ENCODE assay signal across 20 mouse cellular contexts in the genomic region with DNA sequence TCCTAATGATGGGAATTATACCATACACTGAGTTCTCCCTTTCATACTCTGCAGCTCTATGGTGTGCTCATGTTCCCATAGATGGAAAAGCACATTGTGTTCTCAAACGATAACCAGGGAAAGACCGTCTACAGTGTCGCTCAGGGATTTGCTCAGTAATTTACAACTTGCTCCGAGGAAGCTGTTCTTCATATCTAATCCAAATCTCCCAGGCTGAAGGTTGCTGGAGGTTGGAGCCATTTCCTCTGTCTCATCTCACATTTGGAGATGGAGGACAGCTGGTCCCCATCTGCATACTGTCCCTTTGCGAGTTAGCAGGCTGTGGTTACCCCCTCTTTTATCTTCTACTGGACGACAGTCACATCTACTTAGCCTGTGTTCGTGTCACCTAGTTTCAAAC. TPM values are rescaled to one million over a fixed set of nuclear protein-coding genes. Genes with fewer than 3 reads are reported as not detected.
DNase-seq lines count a peak whose midpoint lies in the region; ATAC-seq lines count a peak whose summit lies in the region.
"Had no signal": no experiment of that assay in that cellular context is flagged by ENCODE, and none has a peak within 500 bp of the region (broad histone marks: within the 10 kb centered on the region; RNA-seq: fewer than 3 reads in every experiment).

No protein-coding gene starts in this region.

- H3K27ac ChIP-seq in neural tube, embryonic 12.5 days = no peak overlapping the region
- no peak overlapping the region for H3K27ac ChIP-seq in neural tube, embryonic 15.5 days (replicated peaks)
- H3K27ac ChIP-seq: heart, adult 2 months; hindbrain, embryonic 15.5 days; limb, embryonic 13.5 days; liver, embryonic 12.5 days; midbrain, embryonic 10.5 days had no signal

- H3K27me3 ChIP-seq in neural tube, embryonic 12.5 days (replicated peaks) = no peaks in the 10 kb centered on the region
- no peaks in the 10 kb centered on the region for H3K27me3 ChIP-seq in neural tube, embryonic 15.5 days (replicated peaks)
- H3K27me3 ChIP-seq: hindbrain, embryonic 15.5 days; liver, embryonic 12.5 days had no signal

- no peak overlapping the region for H3K9ac ChIP-seq in neural tube, embryonic 12.5 days
- no peak overlapping the region for H3K9ac ChIP-seq in neural tube, embryonic 15.5 days (replicated peaks)
- H3K9ac ChIP-seq: hindbrain, embryonic 15.5 days; limb, embryonic 13.5 days; liver, embryonic 12.5 days had no signal

- H3K4me3 ChIP-seq in neural tube, embryonic 12.5 days = no peak overlapping the region
- H3K4me3 ChIP-seq in neural tube, embryonic 15.5 days (replicated peaks) = no peak overlapping the region
- H3K4me3 ChIP-seq: heart, adult 2 months; hindbrain, embryonic 15.5 days; limb, embryonic 13.5 days; liver, embryonic 12.5 days; midbrain, embryonic 10.5 days had no signal

- DNase-seq in kidney, adult 11 months = peak; percentile 32
- DNase-seq in kidney, adult 18-20 months = no peak
- peak; percentile 71 for DNase-seq in kidney, postnatal 10 days
- no peak for DNase-seq in right cerebral cortex, postnatal 4 days
- DNase-seq: adrenal gland, postnatal 25 days; cerebellum, adult 9-10 months; gastrocnemius, postnatal 14 days; heart, adult 2 months; heart, postnatal 36 days; layer of hippocampus, postnatal 36 days; lung, adult 18-20 months; thymus, postnatal 25 days had no signal

- H3K36me3 ChIP-seq in neural tube, embryonic 12.5 days = no peaks in the 10 kb centered on the region
- H3K36me3 ChIP-seq in neural tube, embryonic 15.5 days = no peaks in the 10 kb centered on the region
- H3K36me3 ChIP-seq: hindbrain, embryonic 15.5 days; limb, embryonic 13.5 days; liver, embryonic 12.5 days; midbrain, embryonic 10.5 days had no signal

- ATAC-seq in neural tube, embryonic 12.5 days (ENCODE audit: low FRiP score, low read depth) = 0 out of 2 replicates have a peak, but pooled peaks have one; percentile 50
- no peak for ATAC-seq in neural tube, embryonic 15.5 days (ENCODE audit: low FRiP score)
- no peak for ATAC-seq in cerebellum, adult (ENCODE audit: insufficient number of reproducible peaks, low FRiP score, low TSS enrichment)
- ATAC-seq: forebrain, embryonic 14.5 days; liver, embryonic 12.5 days had no signal

- H3K4me1 ChIP-seq in neural tube, embryonic 12.5 days = no peaks in the 10 kb centered on the region
- no peaks in the 10 kb centered on the region for H3K4me1 ChIP-seq in neural tube, embryonic 15.5 days
- H3K4me1 ChIP-seq: hindbrain, embryonic 15.5 days; liver, embryonic 12.5 days; midbrain, embryonic 10.5 days had no signal

- H3K4me2 ChIP-seq in neural tube, embryonic 12.5 days (replicated peaks) = no peak overlapping the region
- no peak overlapping the region for H3K4me2 ChIP-seq in neural tube, embryonic 15.5 days
- H3K4me2 ChIP-seq: hindbrain, embryonic 15.5 days; limb, embryonic 13.5 days; liver, embryonic 12.5 days had no signal

- no peaks in the 10 kb centered on the region for H3K9me3 ChIP-seq in neural tube, embryonic 12.5 days
- H3K9me3 ChIP-seq in neural tube, embryonic 15.5 days (replicated peaks) = no peaks in the 10 kb centered on the region
- H3K9me3 ChIP-seq: hindbrain, embryonic 15.5 days; limb, embryonic 13.5 days; liver, embryonic 12.5 days; midbrain, embryonic 10.5 days had no signal

- 74% methylated on average over 7 of the region's 7 CpGs for WGBS in neural tube, embryonic 12.5 days
- 68% methylated on average over 7 of the region's 7 CpGs for WGBS in neural tube, embryonic 15.5 days

RNA-seq across cellular contexts. Expression of gene Gbp5, which starts 34.5 kb away (rescaled TPM):
- polyA plus RNA-seq in neural tube, embryonic 12.5 days (2016; fragmentation: Nextera tagmentation; extraction: Ambion mirVana) = not detected in 2 replicates
- polyA plus RNA-seq in neural tube, embryonic 15.5 days (2015; fragmentation: Nextera tagmentation; extraction: Ambion mirVana) = 0.35 and 0.37 TPM in 2 replicates
- polyA plus RNA-seq: forebrain, embryonic 14.5 days; midbrain, embryonic 10.5 days had no signal

Comparison
In these comparisons a context has a peak if more than half of its experiments do, and no peak if none do; other contexts are left out.
1. DNase-seq: peak in kidney, adult 11 months (single experiment) and kidney, postnatal 10 days (single experiment); none in kidney, adult 18-20 months (single experiment) and right cerebral cortex, postnatal 4 days (single experiment).